Mouse (Mus musculus) cerebellum, postnatal 36 days (tissue): Measurements from ENCODE around the gene Trp53tg5.

Experiments
- DNase-seq, 2 experiments: peaks; one replicate each; pipeline ENCODE4 v3.0.0; 2021 to 2022; ENCODE audit warnings: mixed read lengths in 2 of 2

Gene Trp53tg5

GRCm38 (mm10) chr2:164448921-164449320 lies 24.6 kb downstream of the Trp53tg5 start:
- DNase-seq: no peak

DNA sequence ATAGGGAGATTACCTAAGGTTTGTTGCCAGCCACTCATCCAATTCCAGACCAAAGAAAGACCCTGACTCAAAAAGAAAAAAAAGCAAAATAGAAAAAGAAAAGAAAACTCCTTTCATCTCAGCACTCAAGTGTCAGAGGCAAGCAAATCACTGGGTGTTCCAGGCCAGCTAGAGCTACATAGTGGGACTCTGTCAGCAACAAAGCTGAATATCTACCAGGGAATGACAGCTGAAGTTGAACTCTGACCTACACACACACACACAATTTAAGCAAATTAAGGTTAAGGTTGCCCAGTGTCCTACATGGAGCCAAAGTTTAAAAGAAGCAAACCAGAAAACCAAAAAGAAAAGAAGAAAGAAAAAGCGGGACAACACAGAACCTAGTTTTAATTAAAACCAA lies 25.4 kb downstream of the Trp53tg5 start:
- no peak for DNase-seq

DNA sequence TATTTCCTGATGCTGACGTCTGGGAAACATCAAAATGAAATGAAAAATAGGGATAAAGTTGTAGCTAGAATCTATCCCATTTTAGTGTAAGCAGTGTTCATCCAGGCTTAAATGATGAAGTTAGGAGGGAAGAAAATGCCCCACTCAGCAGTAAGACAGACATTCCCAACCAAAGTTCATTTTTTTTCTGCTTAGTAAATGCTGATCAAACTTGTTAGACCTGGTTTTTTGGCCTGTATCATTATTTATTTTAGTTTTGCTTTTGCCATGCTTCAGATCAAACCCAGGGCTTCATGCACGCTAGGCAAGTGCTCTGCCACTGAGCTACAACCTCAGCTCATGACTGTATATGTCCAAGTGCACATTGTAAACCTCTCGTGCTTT lies 27.4 kb downstream of the Trp53tg5 start:
- no peak for DNase-seq

- DNase-seq: no peak
These were observed 28.0 kb downstream of the Trp53tg5 start for GRCm38 (mm10) chr2:164445399-164446085.

DNA sequence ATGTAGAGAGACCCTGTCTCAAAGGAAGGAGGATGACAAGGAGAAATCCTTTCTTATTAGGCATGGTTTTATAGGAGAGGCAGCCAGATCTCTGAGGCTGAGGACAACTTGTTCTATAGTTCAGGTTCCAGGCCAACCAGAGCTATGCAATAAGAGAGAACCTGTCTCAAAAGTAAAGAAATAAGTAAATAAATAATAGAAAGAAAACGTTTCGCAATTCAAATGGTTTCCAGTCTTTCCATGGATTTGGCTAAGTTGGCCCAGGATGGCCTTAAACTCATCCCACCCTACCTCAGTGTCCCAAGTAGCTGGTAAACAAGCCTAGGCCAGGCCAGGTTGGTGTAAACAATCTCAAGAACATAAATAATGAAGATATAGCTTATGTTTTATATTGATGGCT lies 28.8 kb downstream of the Trp53tg5 start:
- DNase-seq: no peak

- DNase-seq: no peak
These were observed 30.0 kb downstream of the Trp53tg5 start, which contains the start of gene Sdc4 for GRCm38 (mm10) chr2:164443460-164444000. Gene Sdc4 (minus strand): TSS chr2:164443887.

DNA sequence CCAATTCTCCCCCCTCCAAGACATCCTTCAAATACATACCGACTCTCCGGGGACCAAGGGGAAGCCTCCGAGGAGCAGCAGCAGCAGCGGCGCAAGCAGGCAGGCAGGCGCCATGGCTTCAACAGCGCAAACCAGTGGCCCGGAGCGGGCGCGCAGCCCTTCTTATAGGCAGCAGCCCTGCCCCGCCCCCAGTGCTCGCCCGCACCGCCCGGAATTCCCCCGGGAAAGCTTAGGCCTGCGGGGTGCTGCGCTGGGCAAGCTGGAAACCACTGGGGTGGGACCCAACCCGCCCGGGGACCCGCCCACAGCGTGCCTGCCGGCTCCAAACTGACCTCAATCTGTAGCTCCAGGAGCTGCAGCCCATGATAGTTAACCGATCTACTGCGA lies 30.5 kb downstream of the Trp53tg5 start:
- peak; percentile 25 to 43 for DNase-seq

- no peak for DNase-seq
These were observed 31.0 kb downstream of the Trp53tg5 start for GRCm38 (mm10) chr2:164442315-164443050.

DNA sequence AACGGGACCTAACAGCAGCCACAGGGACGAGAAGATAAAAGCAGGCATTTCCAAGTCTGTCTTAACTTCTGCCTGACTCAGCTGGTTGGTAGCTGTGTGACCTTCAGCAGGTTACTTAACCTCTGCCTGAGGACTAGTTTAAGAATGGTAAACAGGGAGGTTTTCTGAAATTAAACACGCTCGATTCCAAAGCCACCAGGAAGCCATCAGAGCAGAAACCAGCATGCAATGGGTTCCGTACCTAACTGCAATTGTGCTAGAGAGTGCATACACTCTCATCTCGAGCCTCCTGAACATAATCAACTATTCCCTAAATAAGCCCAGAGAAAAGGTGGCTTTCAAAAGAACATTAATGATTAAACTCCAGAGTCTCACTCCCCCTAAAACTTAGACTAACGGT lies 31.8 kb downstream of the Trp53tg5 start:
- DNase-seq: no peak

DNA sequence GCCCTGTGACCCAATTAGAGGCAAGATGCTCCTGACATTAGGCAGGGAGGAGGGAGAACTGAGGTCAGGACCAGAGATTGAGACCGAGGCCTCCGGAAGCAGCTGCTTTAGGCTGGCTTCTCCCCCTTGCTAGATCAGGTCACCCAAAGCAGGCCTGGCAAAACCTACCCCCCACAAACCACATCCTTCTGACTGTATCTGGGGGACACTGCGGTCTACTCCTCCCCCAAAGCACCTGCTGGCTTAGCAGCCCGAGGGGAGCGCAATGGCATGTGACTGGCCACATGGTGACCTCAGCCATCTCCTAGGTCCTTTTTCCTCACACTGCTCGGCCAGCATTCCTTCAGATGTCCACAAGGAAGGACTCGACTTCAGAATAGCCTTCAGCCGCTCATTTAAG lies 32.4 kb downstream of the Trp53tg5 start:
- no peak for DNase-seq

DNA sequence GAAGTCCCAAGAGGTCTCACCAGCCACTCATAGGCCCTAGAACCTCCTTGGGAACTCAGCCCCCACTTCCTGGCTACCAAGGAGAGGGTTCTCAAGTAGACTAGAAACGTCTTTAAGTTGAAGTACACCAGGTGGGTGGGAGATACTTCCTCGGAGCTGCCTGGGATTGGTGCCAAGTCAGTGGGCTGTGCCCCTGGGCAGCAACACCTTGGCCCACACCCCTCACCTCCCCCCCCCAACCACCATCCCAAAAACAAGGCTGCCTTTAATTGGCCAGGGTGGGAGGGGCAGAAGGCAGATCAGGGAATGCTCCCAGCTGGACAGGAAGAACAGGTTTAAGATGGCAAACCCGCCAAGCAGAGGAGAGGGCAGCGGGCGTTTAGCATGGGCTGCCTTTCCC lies 33.2 kb downstream of the Trp53tg5 start:
- no peak for DNase-seq

DNA sequence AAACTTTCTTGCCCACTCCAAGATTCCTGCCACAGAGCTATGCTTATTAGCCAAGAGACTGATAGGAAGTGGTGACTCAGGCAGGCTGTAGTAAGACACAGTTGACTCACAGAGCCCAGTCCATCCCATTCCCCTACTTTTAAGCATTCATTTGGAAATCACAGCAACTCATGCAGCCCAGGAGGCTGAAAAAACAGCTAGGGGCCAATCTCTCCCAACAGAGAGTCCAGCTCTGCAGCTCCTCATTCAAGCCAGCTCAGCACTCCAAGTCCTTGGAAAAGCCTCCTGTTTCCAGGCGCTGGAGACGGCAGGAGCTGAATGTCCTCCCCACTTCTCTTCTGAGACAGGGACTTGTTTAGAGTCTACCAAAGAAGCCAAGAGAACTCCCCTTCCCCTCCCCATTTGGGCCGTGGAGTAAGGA lies 34.5 kb downstream of the Trp53tg5 start:
- no peak for DNase-seq

- no peak for DNase-seq
These were observed 35.3 kb downstream of the Trp53tg5 start for GRCm38 (mm10) chr2:164438257-164438656.

GRCm38 (mm10) chr2:164437710-164438109 lies 35.8 kb downstream of the Trp53tg5 start:
- no peak for DNase-seq

- no peak for DNase-seq
These were observed 36.6 kb downstream of the Trp53tg5 start for GRCm38 (mm10) chr2:164436961-164437360.

GRCm38 (mm10) chr2:164436215-164436913 lies 37.2 kb downstream of the Trp53tg5 start:
- DNase-seq: no peak

DNA sequence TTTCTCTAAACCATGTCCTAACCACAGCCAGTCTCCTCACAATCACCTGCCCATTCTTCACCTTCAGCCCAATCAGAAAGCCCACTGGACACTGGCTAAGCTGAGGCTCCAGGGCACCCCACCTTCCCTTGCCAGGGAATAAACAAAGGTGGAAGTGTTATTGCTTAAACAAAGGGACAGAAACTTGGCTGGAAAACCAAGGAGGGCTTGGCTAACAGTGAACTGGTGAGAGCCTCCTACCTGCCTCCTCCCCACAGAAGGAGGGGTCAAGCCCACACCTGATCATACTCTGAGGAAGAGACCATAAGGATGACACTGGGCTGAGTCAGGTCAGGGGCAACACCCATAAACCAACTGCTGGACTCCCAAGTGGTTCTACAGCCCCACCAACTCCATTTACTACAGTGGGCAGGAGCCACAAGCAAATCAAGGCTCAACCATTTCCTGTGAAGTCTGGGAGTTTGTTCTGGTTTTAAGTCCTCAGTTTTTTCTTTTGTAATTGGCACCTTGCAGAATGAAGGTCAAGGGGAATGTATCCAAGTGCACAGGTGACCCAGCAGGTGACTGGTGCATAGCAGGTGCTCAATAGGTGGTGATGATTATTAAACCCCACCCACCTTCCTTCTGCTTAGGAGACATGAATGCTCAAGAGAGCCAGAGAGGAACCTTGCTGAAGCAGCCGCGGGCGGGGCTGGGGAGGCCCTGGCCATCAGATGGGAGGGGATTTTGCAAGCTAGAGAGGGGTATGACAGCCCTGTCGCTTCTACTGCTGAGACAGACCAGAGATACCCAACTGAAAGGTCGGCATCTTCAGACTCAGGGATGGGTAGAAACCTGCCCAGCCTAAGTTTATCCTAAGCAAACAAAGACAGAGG lies 38.1 kb downstream of the Trp53tg5 start:
- DNase-seq: no peak

GRCm38 (mm10) chr2:164434681-164435080 lies 38.8 kb downstream of the Trp53tg5 start:
- no peak for DNase-seq

DNA sequence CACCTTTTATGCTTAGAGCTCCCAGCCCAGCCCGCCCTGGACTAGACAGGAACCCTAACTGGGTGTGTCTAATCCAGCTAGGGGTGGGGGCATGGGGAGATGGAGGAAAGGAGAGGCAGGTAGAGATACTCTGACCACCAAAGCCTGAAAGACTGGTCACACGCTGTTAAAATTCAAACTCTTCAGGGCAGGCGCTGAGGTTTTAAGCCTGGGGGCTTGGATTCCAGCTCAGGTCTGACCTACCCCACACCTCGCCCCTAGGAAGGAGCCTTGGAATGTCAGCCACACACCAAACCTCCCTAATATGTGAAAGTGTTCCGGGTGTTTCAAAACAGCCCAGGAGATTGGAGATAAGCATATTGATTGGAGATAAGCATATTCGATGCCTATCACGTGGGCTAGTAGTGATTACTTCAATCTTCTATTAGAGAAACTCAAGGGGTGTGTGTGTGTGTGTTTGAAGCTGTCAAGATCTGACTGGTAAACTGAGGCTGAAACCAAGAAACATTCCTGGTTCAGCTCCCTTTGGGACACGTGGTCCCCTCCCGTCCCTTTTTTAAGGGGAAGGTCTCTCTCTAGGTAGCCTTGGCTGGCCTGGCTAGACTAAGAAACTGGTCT lies 40.1 kb downstream of the Trp53tg5 start:
- DNase-seq: no peak

DNA sequence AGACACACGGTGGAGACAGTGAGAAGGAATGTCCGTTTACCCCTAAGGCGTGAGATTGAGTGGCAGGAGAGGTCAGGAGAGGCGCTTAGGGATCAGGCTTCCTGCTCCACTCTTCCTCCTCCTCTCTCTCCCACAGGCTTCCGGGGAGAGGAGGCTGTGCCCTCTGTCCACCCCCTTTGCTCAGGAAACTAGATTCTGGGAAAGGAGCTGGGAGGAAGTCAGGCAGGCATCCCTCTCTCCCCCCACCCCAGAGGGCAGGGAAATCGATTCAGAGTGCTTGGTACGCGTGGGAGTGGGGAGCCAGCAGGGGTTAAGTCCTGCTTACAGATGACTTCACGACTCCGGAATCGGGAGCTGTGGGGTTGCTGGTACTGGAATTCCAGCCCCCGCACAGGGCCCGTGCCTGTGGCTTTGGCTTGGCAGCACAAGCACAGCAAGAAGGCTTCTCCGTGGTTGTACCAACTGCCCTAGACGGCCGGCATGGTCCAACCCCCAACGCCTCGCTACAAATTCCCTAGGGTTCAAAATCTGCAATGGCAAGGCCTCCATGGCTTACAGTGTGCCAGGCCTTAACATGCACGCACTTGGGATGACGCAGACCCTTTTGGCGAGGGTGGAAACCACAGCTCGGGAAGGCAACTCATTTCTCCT lies 40.9 kb downstream of the Trp53tg5 start:
- DNase-seq: no peak

DNA sequence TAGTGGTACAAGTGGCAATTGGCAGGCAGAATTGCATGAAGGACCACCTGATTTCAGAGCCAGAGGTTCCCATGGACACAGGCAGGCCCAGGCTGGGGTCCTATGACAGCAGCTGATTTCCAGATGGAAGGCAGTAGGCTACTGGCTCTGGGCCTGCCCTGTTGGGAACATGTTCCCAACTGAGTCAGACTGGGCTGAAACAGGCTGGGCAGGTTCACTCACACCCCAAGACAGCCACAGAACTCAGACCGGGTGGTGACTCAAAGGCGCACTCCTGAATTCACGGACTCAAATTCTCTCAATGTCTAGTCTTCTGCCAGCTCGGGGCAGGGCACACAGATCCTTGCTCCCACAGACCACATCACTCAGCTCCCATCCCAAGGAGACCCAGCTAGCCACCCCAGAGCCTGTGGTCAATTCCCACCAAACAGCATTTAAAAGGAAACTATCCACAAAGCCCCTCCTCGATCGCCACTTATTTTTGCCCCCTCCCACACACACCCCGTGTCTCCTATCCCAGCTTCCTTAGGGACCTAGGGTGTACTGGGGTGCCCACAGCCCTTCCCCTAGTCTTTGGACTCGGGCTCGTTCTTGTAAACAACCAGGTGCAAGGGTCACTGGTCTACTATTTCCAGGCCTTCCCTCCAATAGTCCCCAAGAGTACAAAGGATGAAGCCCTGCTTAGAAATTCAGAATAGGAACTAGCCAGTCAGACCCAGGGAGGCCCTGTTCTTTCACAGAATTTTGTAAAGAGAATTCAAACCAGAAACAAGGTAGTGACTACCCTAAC lies 41.7 kb downstream of the Trp53tg5 start:
- no peak for DNase-seq
